Mouse (Mus musculus): Measurements from ENCODE around the gene Gm49384.

Gm49384 gene

GRCm38 (mm10) chr12:69198985-69199384 is 5.1 kb downstream of the Gm49384 start:
- no peak for DNase-seq

- DNase-seq: peak; percentile 52
Observed at GRCm38 (mm10) chr12:69198164-69198535, 5.9 kb downstream of the Gm49384 start, which contains the start of gene Dnaaf2. Dnaaf2 (minus strand) TSS chr12:69198429.

DNA sequence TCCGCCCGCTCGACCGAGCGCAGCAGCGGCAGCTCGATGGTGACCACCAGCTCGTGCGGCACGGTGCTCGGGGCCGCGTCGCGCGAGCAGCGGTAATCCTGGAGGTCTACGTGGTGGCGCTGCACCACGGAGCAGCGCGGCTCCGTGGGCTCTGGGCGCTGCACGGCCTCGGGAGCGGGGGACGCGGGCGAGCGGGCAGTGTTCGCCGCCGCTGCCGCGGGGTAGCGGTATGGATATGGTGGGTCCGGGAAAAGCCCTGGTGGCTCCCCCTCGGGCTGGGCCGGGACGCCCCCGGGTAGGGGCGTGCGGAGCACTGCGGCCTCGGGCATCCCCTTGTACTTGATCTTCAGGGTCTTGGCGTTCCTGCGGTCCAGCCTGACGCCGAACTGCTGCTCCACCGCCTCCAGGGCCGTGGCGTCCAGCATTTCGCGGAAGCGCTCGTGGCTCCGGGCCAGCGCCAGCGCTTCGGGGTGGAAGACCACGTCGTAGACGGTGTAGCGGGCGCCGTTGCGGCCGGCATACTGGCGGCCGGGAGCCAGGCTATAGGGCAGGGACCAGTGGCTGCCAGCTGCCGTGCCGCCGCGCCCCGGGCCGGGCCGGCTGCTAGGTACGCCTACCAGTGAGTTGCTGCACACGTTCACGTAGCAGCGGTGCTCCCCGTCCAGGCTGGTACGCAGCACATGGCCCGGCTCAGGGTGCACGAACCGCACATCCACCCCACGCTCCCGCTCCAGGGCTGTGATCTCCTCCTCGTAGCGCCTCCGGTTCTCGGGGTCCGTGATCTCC is 6.5 kb downstream of the Gm49384 start:
- DNase-seq: peak; percentile 54

DNA sequence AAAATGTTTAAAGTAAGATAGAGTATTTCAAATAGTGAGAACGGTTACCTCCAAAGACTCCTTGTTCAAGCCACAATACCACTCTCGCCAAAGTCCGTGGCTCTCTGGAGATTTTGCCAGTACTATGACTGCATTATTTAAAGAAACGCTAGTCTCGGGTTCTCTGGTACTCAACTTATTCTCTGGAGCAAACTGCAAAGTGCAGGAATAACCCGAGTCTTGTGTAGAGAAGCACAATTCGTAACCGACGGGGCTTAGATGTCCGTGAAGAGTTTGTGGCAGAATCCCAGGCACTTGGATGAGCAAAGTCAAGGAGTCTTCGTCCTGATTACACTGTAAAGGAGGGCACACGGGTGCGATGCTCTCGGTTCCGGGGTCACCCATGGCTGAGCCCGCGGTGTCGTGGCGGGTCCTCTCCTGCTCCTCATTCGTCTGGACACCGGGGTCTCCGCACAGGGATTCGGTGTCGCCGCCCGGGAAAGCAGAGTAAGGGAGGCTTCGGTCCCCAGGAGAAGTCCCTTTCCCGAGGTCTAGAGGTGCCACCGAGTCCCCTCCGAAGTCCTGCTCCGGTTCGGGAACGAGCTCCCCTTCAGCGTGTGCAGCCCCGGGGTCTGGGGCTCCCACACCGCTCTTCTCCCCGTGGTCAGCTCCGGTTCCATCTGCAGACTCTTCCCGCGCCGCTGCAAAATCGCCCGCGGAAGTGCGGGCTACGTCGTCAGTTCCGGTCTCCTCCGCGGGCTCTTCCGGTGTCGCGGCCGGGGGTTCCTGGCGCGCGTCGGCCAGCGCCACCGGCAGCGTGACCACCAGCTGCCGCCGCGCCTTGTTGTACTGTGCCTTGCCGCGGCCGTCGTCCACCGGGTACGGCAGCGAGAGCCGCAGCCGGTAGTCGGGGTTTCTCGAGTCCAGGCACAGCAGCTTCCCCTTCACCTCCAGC is 7.4 kb downstream of the Gm49384 start, which contains the start of gene Gm49383:
TSS of gene Gm49383 (minus strand) at position 661 of the 934 bp plus-strand sequence.
- DNase-seq: peak; percentile 61

DNA sequence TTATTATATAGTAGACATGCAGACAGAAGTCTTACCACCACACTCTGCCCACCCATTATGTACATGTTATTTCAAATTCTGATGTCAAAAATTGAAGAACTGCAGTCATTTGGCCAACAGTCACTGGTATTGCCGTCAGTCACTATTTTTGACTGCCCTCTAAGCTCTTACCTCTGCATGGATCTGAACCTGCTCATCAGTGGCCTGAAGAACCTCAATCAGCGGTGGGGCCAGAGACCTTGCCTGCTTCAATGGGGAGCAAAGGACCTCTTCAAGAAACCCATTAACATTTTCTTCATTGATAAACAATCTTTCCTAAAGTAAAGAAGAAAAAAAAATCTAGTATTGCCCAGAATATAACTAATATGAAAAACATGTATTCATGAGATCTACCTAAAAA is 11.4 kb downstream of the Gm49384 start:
- DNase-seq: no peak

DNA sequence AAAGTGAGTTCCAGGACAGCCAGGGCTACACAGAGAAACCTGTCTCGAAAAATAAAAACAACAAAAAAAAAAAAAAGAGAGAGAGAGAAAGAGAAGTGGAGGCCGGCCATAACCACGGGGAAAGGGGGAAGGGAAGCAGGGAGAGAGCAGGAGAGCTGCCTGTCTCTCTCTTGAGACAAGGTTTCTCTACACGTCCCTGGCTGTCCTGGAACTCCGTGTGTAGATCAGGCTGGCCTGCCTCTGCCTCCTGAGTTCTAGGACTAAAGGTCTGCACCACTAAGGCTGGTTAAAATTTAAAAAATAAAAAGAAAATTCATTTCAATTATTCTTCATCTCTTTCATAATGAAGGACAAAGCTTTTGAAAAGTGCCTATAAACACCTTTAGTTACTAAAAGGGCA is 12.7 kb downstream of the Gm49384 start:
- DNase-seq: no peak

DNA sequence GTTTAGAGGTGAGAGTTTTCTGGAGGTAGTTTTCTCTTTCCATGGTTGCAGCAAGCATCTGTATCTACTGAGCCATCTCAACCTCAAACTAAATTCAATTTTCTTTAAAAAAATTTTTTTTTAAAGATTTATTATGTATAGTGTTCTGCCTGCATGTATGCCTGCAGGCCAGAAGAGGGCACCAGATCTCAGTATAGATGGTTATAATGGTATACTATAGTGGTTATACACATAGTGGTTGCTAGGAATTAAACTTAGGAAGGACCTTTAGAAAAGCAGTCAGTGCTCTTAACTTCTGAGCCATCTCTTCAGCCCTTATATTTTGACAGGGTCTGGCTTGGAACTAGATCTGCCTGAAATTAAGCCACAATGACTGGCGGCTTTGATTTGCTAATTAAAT is 13.5 kb downstream of the Gm49384 start:
- no peak for DNase-seq

DNA sequence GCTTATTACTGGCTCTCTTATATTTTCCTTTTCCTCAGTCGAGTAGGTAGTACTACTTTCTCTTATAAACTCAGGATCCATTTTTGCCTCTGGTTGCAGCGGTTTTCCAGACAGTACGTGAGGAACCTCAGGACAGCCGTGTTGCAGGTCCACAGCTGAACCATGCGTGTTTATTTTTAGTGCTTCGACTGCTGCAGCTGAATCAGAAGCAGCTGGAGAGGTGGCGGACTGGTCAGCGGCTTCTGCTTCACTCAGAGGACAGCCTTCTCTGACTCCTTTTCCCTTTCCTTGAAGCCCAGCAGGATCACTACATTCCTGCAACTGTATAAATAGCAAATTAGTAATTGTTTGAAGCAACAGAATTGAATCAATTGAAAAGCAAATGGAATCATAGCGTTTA is 14.0 kb downstream of the Gm49384 start:
- no peak for DNase-seq

DNA sequence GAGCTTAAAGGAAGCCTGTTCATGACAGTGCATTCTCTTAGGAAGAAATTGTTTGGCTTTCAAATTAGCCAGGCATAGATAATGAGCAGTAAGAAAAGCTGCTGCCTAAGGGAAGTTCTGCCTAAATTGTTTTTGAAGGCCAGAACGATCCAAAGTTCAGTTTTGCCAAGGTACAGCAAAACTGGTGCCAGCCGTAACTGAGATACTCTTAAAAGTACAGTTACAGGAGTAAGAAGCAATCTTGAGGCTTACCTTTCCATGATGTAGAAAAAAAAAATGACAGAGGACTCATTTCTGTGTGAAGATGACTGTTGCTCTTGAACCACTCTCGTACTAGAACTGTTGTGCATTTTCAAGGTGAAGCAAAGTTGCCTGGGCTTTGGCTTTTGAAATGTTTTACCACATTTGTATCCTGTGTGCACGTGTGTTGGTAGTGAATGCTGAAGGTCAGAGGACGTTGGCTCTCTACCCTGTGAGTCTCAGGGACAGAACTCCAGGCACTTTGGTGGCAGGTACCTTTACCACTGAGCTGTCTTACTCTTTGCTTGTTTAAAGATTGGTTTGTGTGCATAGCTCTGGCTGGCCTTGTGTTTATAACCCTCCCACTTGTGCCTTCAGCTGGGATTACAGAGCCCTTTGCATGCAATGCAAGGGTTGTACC is 17.1 kb downstream of the Gm49384 start:
- DNase-seq: no peak

- DNase-seq: no peak
Observed at GRCm38 (mm10) chr12:69185371-69185770, 18.7 kb downstream of the Gm49384 start.

- no peak for DNase-seq
Observed at GRCm38 (mm10) chr12:69184342-69185295, 19.4 kb downstream of the Gm49384 start.

GRCm38 (mm10) chr12:69183583-69184308 is 20.3 kb downstream of the Gm49384 start, which contains the start of the genes Rpl36al and Mgat2:
Rpl36al (minus strand) TSS chr12:69184083.
Mgat2 (plus strand) TSS chr12:69184157.
- peak; percentile 98 for DNase-seq

DNA sequence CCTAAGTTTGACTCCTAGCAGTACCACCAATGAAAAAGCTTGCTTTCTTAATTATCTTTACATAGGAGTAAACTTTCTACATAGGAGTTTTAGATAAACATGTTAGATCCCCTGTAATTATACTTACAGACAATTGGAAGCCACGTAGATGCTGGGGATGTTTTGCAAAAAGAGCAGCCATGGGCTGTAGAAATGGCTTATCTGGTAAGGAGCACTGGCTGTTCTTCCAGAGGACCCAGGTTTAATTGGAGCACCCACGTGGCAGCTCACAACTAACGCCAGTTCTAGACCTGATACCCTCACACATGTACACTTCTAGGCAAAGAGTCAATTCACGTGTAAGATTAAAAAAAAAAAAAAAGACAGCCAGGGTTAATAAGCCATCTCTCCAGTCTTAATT is 22.3 kb downstream of the Gm49384 start:
- no peak for DNase-seq

DNA sequence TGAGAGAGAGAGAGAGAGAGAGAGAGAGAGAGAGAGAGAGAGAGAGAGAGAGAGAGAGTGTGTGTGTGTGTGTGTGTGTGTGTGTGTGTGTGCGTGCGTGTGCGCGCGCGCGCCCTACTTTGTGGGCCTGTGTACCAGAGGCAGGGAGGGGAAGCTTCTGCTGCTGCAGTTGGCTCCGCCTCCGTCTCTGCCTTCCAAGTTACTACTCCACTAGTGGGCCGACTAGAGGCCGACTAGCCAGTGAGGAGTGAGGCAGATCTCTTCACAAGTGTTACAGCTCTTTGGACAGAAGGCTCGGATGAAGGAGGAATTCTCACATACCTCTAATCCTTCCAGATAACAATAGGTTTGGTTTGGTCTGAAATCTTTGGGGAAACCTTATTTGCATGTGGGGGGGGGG is 24.7 kb downstream of the Gm49384 start:
- no peak for DNase-seq

- DNase-seq: no peak
Observed at GRCm38 (mm10) chr12:69177526-69177925, 26.5 kb downstream of the Gm49384 start.

GRCm38 (mm10) chr12:69175975-69176374 is 28.1 kb downstream of the Gm49384 start:
- no peak for DNase-seq

DNA sequence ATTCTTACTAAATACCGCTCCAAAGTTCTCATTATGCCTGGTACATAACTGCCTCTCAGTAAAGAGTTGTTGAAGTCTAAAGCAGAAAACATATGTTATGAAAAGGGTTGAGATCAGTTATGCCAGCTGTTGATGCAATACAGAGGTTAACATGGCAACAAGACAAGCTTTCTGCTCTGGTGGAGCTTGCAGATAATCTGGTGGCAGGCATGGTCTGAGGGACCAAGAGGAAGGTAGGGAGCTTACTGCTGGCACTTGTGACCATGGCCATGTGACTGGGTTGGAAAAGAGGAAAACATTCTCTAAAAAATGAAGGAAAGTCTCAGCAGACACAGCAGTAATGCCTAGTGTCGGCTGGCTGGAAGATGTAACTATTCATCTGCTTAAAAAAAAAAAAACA is 32.8 kb downstream of the Gm49384 start:
- DNase-seq: no peak

GRCm38 (mm10) chr12:69168461-69169106 is 35.5 kb downstream of the Gm49384 start, which contains the start of gene Lrr1:
Lrr1 (plus strand) TSS chr12:69168814.
- DNase-seq: peak; percentile 84

GRCm38 (mm10) chr12:69167656-69168460 is 36.2 kb downstream of the Gm49384 start:
- no peak for DNase-seq
